Mouse (Mus musculus): ENCODE data around the gene Platr17. TPM values are rescaled to one million over a fixed set of nuclear protein-coding genes. Genes with fewer than 3 reads are reported as not detected.

Platr17 gene
- total and polyA plus RNA-seq, 3 experiments = not detected

- TF ChIP-seq JUND (conservative IDR thresholded peaks at IDR 0.05; ENCODE audit: low read depth, low read length) (no peak), USF2 (conservative IDR thresholded peaks at IDR 0.05; ENCODE audit: low read depth, low read length) (no peak), E2F4 (IDR thresholded peaks at IDR 0.05; ENCODE audit: insufficient replicate concordance, low read depth, low read length) (no peak), NRF1 (IDR thresholded peaks at IDR 0.05; ENCODE audit: low read depth, low read length) (no peak), MEF2A (IDR thresholded peaks at IDR 0.05; ENCODE audit: borderline replicate concordance, low read depth, low read length) (no peak), EP300 (IDR thresholded peaks at IDR 0.05; ENCODE audit: low read length) (no peak), POLR2AphosphoS2 (IDR thresholded peaks at IDR 0.05; ENCODE audit: low read depth, low read length) (no peak), MAZ (IDR thresholded peaks at IDR 0.05; ENCODE audit: low read depth, low read length) (no peak), UBTF (IDR thresholded peaks at IDR 0.05; ENCODE audit: low read depth, low read length) (no peak), MAFK (IDR thresholded peaks at IDR 0.05; ENCODE audit: insufficient replicate concordance, low read length) (no peak), RCOR1 (conservative IDR thresholded peaks at IDR 0.05; ENCODE audit: low read depth, low read length) (no peak), CHD1 (IDR thresholded peaks at IDR 0.05; ENCODE audit: low read depth, low read length) (no peak)
- no peak overlapping the region for H3K4me3 ChIP-seq (replicated peaks in 1 of 3; ENCODE audit: low read depth in 2 of 3, low read length in 2 of 3, poor library complexity in 1 of 3)
- H3K4me1 ChIP-seq (ENCODE audit: control insufficient read depth in 1 of 2, insufficient read depth in 2 of 2) = peaks cover 32 to 55% of the 10 kb centered on the region in 2 experiments
- H3K36me3 ChIP-seq (replicated peaks in 1 of 2; ENCODE audit: control insufficient read depth in 1 of 2, insufficient read depth in 1 of 2, low read length in 1 of 2) = peaks cover 44 to 62% of the 10 kb centered on the region in 2 experiments
- no peak overlapping the region for H3K9ac ChIP-seq (ENCODE audit: insufficient read depth, low read depth)
- H3K27me3 ChIP-seq (replicated peaks) = no peaks in the 10 kb centered on the region
- no peak for DNase-seq (ENCODE audit: extremely low read depth)
- H3K27ac ChIP-seq (ENCODE audit: insufficient read depth, low read depth) = no peak overlapping the region
- H3K4me2 ChIP-seq (ENCODE audit: insufficient read depth, low read depth, poor library complexity, severe bottlenecking) = no peak overlapping the region; the same call in 1 of the 2 replicates
- dilution Hi-C loops (cut with MboI; ENCODE audit: extremely low pct_ligation_motif_present, extremely low pct_unique_long_range_greater_than_20kb, low sequenced_read_pairs) (no loop called here), in situ Hi-C loops (cut with MboI; ENCODE audit: low pct_ligation_motif_present, low pct_unique_long_range_greater_than_20kb, low sequenced_read_pairs) (no loop called here)
- peaks cover 24% of the 10 kb centered on the region for H3K79me2 ChIP-seq (replicated peaks; ENCODE audit: control insufficient read depth, extremely low read depth, insufficient read depth, poor library complexity, severe bottlenecking)
- H3K9me3 ChIP-seq (replicated peaks; ENCODE audit: low read length) = peaks cover 6% of the 10 kb centered on the region
These were observed 12.8 kb downstream of the Platr17 start for GRCm38 (mm10) chr17:33917656-33918292.

- dilution Hi-C loops (cut with MboI; ENCODE audit: extremely low pct_ligation_motif_present, extremely low pct_unique_long_range_greater_than_20kb, low sequenced_read_pairs) (no loop called here), in situ Hi-C loops (cut with MboI; ENCODE audit: low pct_ligation_motif_present, low pct_unique_long_range_greater_than_20kb, low sequenced_read_pairs) (no loop called here)
- no peaks in the 10 kb centered on the region for H3K27me3 ChIP-seq (replicated peaks)
- peaks cover 26% of the 10 kb centered on the region for H3K79me2 ChIP-seq (replicated peaks; ENCODE audit: control insufficient read depth, extremely low read depth, insufficient read depth, poor library complexity, severe bottlenecking)
- H3K27ac ChIP-seq (ENCODE audit: insufficient read depth, low read depth) = peak overlapping the region; percentile 66
- peak overlapping the region; percentile 11; the same call in 1 of the 2 replicates for H3K9ac ChIP-seq (ENCODE audit: insufficient read depth, low read depth)
- H3K4me1 ChIP-seq (ENCODE audit: control insufficient read depth in 1 of 2, insufficient read depth in 2 of 2) = peaks cover 32 to 55% of the 10 kb centered on the region in 2 experiments
- H3K36me3 ChIP-seq (replicated peaks in 1 of 2; ENCODE audit: control insufficient read depth in 1 of 2, insufficient read depth in 1 of 2, low read length in 1 of 2) = peaks cover 41 to 60% of the 10 kb centered on the region in 2 experiments
- TF ChIP-seq ZC3H11A (IDR thresholded peaks at IDR 0.05; ENCODE audit: low read depth, low read length) (no peak), ETS1 (conservative IDR thresholded peaks at IDR 0.05; ENCODE audit: low read depth, low read length) (no peak), UBTF (IDR thresholded peaks at IDR 0.05; ENCODE audit: low read depth, low read length) (no peak), TBP (conservative IDR thresholded peaks at IDR 0.05; ENCODE audit: low read depth, low read length) (no peak), CTCF (conservative IDR thresholded peaks at IDR 0.05 in 1 of 2, IDR thresholded peaks at IDR 0.05 in 1 of 2; ENCODE audit: low read depth in 2 of 2, low read length in 2 of 2) (no peak), HCFC1 (IDR thresholded peaks at IDR 0.05; ENCODE audit: low read depth, low read length) (no peak), RCOR1 (conservative IDR thresholded peaks at IDR 0.05; ENCODE audit: low read depth, low read length) (no peak), MAX (IDR thresholded peaks at IDR 0.05; ENCODE audit: low read length) (0 out of 2 replicates have a peak, but pooled peaks have one; percentile 14), NRF1 (IDR thresholded peaks at IDR 0.05; ENCODE audit: low read depth, low read length) (no peak), POLR2AphosphoS2 (IDR thresholded peaks at IDR 0.05; ENCODE audit: low read depth, low read length) (0 out of 2 replicates have a peak, but pooled peaks have one; percentile 38)
- peaks cover 6% of the 10 kb centered on the region for H3K9me3 ChIP-seq (replicated peaks; ENCODE audit: low read length)
- peak; percentile 34 for DNase-seq (ENCODE audit: extremely low read depth)
- H3K4me2 ChIP-seq (ENCODE audit: insufficient read depth, low read depth, poor library complexity, severe bottlenecking) = peak overlapping the region; percentile 65
- H3K4me3 ChIP-seq (replicated peaks in 1 of 3; ENCODE audit: low read depth in 2 of 3, low read length in 2 of 3, poor library complexity in 1 of 3) = peak overlapping the region; percentile 71 to 99 (median 83)
These were observed 13.6 kb downstream of the Platr17 start for GRCm38 (mm10) chr17:33918293-33919203.

Data from CH12.LX (cell line).